Mouse (Mus musculus): Measurements from ENCODE around the gene Adi1. TPM values are rescaled to one million over a fixed set of nuclear protein-coding genes. Genes with fewer than 3 reads are reported as not detected.

Gene Adi1
- total and polyA plus RNA-seq, 3 experiments, result 20.1 to 70.8 (median 45.3) TPM

GRCm38 (mm10) chr12:28710566-28711185 is 35.6 kb downstream of the Adi1 start:
- TF ChIP-seq TAL1 (conservative IDR thresholded peaks at IDR 0.05; ENCODE audit: low read depth, low read length) (no peak), CTCF (IDR thresholded peaks at IDR 0.05; ENCODE audit: low read depth, low read length) (no peak)
- Histone ChIP-seq H3K4me1 (ENCODE audit: insufficient read depth, low read depth, low read length) (peaks cover 2% of the 10 kb centered on the region), H3K36me3 (replicated peaks) (peaks cover 97% of the 10 kb centered on the region), H3K9me3 (replicated peaks) (no peaks in the 10 kb centered on the region), H3K4me3 (ENCODE audit: low read depth, low read length) (no peak overlapping the region), H3K27me3 (ENCODE audit: insufficient read depth, low read length) (no peaks in the 10 kb centered on the region)
- no peak for DNase-seq (ENCODE audit: low spot score)
- ATAC-seq (ENCODE audit: extremely low read depth, insufficient number of reproducible peaks, low FRiP score, poor library complexity, severe bottlenecking), result no peak

- Histone ChIP-seq H3K4me1 (ENCODE audit: insufficient read depth, low read depth, low read length) (peaks cover 2% of the 10 kb centered on the region), H3K9me3 (replicated peaks) (no peaks in the 10 kb centered on the region), H3K27me3 (ENCODE audit: insufficient read depth, low read length) (no peaks in the 10 kb centered on the region), H3K4me3 (ENCODE audit: low read depth, low read length) (no peak overlapping the region), H3K36me3 (replicated peaks) (peaks cover 92% of the 10 kb centered on the region)
- DNase-seq (ENCODE audit: low spot score) (no peak), ATAC-seq (ENCODE audit: extremely low read depth, insufficient number of reproducible peaks, low FRiP score, poor library complexity, severe bottlenecking) (no peak)
- TF ChIP-seq GATA2 (IDR thresholded peaks at IDR 0.05; ENCODE audit: borderline replicate concordance, low read depth, low read length), result no peak
- TF ChIP-seq POLR2AphosphoS5 (IDR thresholded peaks at IDR 0.05; ENCODE audit: insufficient replicate concordance, low read depth, low read length), result no peak
- no peak for TF ChIP-seq TAL1 (conservative IDR thresholded peaks at IDR 0.05; ENCODE audit: low read depth, low read length)
- no peak for TF ChIP-seq GATA1 (IDR thresholded peaks at IDR 0.05; ENCODE audit: borderline replicate concordance, low read length)
- no peak for TF ChIP-seq CTCF (IDR thresholded peaks at IDR 0.05; ENCODE audit: low read depth, low read length)
Observed at GRCm38 (mm10) chr12:28714822-28715632, 40.0 kb downstream of the Adi1 start.

- H3K36me3 ChIP-seq (replicated peaks), result peaks cover 92% of the 10 kb centered on the region
Observed at GRCm38 (mm10) chr12:28717066-28717465, 42.0 kb downstream of the Adi1 start.

GRCm38 (mm10) chr12:28718106-28718505 is 43.1 kb downstream of the Adi1 start:
- TF ChIP-seq CTCF (IDR thresholded peaks at IDR 0.05; ENCODE audit: low read depth, low read length) (no peak), POLR2AphosphoS5 (IDR thresholded peaks at IDR 0.05; ENCODE audit: insufficient replicate concordance, low read depth, low read length) (no peak), TAL1 (conservative IDR thresholded peaks at IDR 0.05; ENCODE audit: low read depth, low read length) (no peak), GATA1 (IDR thresholded peaks at IDR 0.05; ENCODE audit: borderline replicate concordance, low read length) (no peak), GATA2 (IDR thresholded peaks at IDR 0.05; ENCODE audit: borderline replicate concordance, low read depth, low read length) (no peak)
- H3K36me3 ChIP-seq (replicated peaks), result peaks cover 94% of the 10 kb centered on the region

More at GRCm38 (mm10) chr12:28717066-28717465, 42.0 kb downstream of the Adi1 start:
- DNase-seq (ENCODE audit: low spot score) (no peak), ATAC-seq (ENCODE audit: extremely low read depth, insufficient number of reproducible peaks, low FRiP score, poor library complexity, severe bottlenecking) (no peak)
- H3K4me3 ChIP-seq (ENCODE audit: low read depth, low read length), result no peak overlapping the region
- no peaks in the 10 kb centered on the region for H3K9me3 ChIP-seq (replicated peaks)
- peaks cover 2% of the 10 kb centered on the region for H3K4me1 ChIP-seq (ENCODE audit: insufficient read depth, low read depth, low read length)
- TF ChIP-seq TAL1 (conservative IDR thresholded peaks at IDR 0.05; ENCODE audit: low read depth, low read length), result no peak
- TF ChIP-seq POLR2AphosphoS5 (IDR thresholded peaks at IDR 0.05; ENCODE audit: insufficient replicate concordance, low read depth, low read length), result no peak
- TF ChIP-seq CTCF (IDR thresholded peaks at IDR 0.05; ENCODE audit: low read depth, low read length), result no peak
- no peak for TF ChIP-seq GATA1 (IDR thresholded peaks at IDR 0.05; ENCODE audit: borderline replicate concordance, low read length)
- no peak for TF ChIP-seq GATA2 (IDR thresholded peaks at IDR 0.05; ENCODE audit: borderline replicate concordance, low read depth, low read length)
- H3K27me3 ChIP-seq (ENCODE audit: insufficient read depth, low read length), result no peaks in the 10 kb centered on the region

GRCm38 (mm10) chr12:28724366-28724765 is 49.3 kb downstream of the Adi1 start:
- Histone ChIP-seq H3K4me1 (ENCODE audit: insufficient read depth, low read depth, low read length) (no peaks in the 10 kb centered on the region), H3K9me3 (replicated peaks) (no peaks in the 10 kb centered on the region), H3K36me3 (replicated peaks) (peaks cover 89% of the 10 kb centered on the region), H3K27me3 (ENCODE audit: insufficient read depth, low read length) (no peaks in the 10 kb centered on the region), H3K4me3 (ENCODE audit: low read depth, low read length) (no peak overlapping the region)
- no peak for DNase-seq (ENCODE audit: low spot score)
- ATAC-seq (ENCODE audit: extremely low read depth, insufficient number of reproducible peaks, low FRiP score, poor library complexity, severe bottlenecking), result no peak
- no peak for TF ChIP-seq POLR2AphosphoS5 (IDR thresholded peaks at IDR 0.05; ENCODE audit: insufficient replicate concordance, low read depth, low read length)

More at GRCm38 (mm10) chr12:28718106-28718505, 43.1 kb downstream of the Adi1 start:
- Histone ChIP-seq H3K27me3 (ENCODE audit: insufficient read depth, low read length) (no peaks in the 10 kb centered on the region), H3K9me3 (replicated peaks) (no peaks in the 10 kb centered on the region), H3K4me3 (ENCODE audit: low read depth, low read length) (no peak overlapping the region), H3K4me1 (ENCODE audit: insufficient read depth, low read depth, low read length) (peaks cover 2% of the 10 kb centered on the region)
- ATAC-seq (ENCODE audit: extremely low read depth, insufficient number of reproducible peaks, low FRiP score, poor library complexity, severe bottlenecking), result no peak
- no peak for DNase-seq (ENCODE audit: low spot score)

- H3K9me3 ChIP-seq (replicated peaks), result no peaks in the 10 kb centered on the region
- ATAC-seq (ENCODE audit: extremely low read depth, insufficient number of reproducible peaks, low FRiP score, poor library complexity, severe bottlenecking), result no peak
- TF ChIP-seq CTCF (IDR thresholded peaks at IDR 0.05; ENCODE audit: low read depth, low read length) (no peak), GATA2 (IDR thresholded peaks at IDR 0.05; ENCODE audit: borderline replicate concordance, low read depth, low read length) (no peak), TAL1 (conservative IDR thresholded peaks at IDR 0.05; ENCODE audit: low read depth, low read length) (no peak), GATA1 (IDR thresholded peaks at IDR 0.05; ENCODE audit: borderline replicate concordance, low read length) (no peak), POLR2AphosphoS5 (IDR thresholded peaks at IDR 0.05; ENCODE audit: insufficient replicate concordance, low read depth, low read length) (0 out of 2 replicates have a peak, but pooled peaks have one; percentile 5)
- DNase-seq (ENCODE audit: low spot score), result no peak
- H3K36me3 ChIP-seq (replicated peaks), result peaks cover 86% of the 10 kb centered on the region
- H3K27me3 ChIP-seq (ENCODE audit: insufficient read depth, low read length), result no peaks in the 10 kb centered on the region
- no peaks in the 10 kb centered on the region for H3K4me1 ChIP-seq (ENCODE audit: insufficient read depth, low read depth, low read length)
- no peak overlapping the region for H3K4me3 ChIP-seq (ENCODE audit: low read depth, low read length)
Observed at GRCm38 (mm10) chr12:28726204-28726603, 51.2 kb downstream of the Adi1 start.
